Mouse (Mus musculus) CH12.LX (cell line): ENCODE data around the gene Pdha2.

Experiments used
- CHD2 ChIP-seq: IDR thresholded peaks from 2 replicates; pipeline ENCODE4 v1.6.1; 2011; ENCODE audit warnings: low read length, improper control_type of control experiment
- CTCF ChIP-seq, 2 experiments: IDR thresholded peaks in 1 of 2; conservative IDR thresholded peaks in 1 of 2; 2 replicates each; pipeline ENCODE4 v1.5.1; 2011 to 2012; ENCODE audit warnings: low read depth in 2 of 2, low read length in 2 of 2, improper control_type of control experiment in 1 of 2, inconsistent platforms in 1 of 2, mild to moderate bottlenecking in 1 of 2, moderate library complexity in 1 of 2
- KAT2A ChIP-seq: IDR thresholded peaks from 2 replicates; pipeline ENCODE4 v1.6.1; 2012; ENCODE audit warnings: low read length, improper control_type of control experiment, inconsistent platforms; ENCODE audit not compliant: insufficient replicate concordance
- MYC ChIP-seq: IDR thresholded peaks from 2 replicates; pipeline ENCODE4 v1.6.1; 2011; ENCODE audit warnings: low read depth, mild to moderate bottlenecking, improper control_type of control experiment, low read length
- POLR2A ChIP-seq: IDR thresholded peaks from 2 replicates; pipeline ENCODE4 v1.6.1; 2011; ENCODE audit warnings: low read depth, mild to moderate bottlenecking, improper control_type of control experiment, low read length

DNA sequence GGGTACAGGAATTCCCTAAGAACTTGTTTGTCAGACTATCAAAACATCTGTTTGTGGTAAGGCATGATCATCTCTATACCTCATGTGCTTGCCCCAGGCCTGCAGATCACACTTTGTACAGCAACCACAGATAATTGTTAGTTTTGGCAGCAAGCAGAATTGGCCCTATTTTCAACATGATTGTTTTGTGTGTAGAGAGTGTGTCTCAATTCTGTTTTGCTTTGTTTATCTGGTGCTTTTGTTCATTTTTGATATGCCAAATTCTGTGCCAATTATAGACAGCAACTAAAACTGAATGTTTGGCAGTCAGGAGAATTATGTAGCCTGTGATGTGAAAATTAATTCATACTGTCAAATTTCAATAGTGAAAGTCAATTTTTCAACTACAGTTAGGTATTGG, 51.2 kb downstream of the Pdha2 start:
- TF ChIP-seq POLR2A (no peak), KAT2A (no peak), MYC (no peak), CTCF (conservative IDR thresholded peaks at IDR 0.05 in 1 of 2, IDR thresholded peaks at IDR 0.05 in 1 of 2; ENCODE audit: low read depth in 2 of 2, low read length in 2 of 2) (no peak), CHD2 (no peak)
